Mouse (Mus musculus) c-Kit-positive CD71-positive TER-119-positive erythroid progenitor cells, embryonic 14.5 days (primary cell): ENCODE results near the gene Slc2a1.

ENCODE experiments used
- DNase-seq: peaks from one replicate; pipeline ENCODE4 v3.0.0-alpha.2; 2013; ENCODE audit warnings: low spot score

The Slc2a1 gene

DNA sequence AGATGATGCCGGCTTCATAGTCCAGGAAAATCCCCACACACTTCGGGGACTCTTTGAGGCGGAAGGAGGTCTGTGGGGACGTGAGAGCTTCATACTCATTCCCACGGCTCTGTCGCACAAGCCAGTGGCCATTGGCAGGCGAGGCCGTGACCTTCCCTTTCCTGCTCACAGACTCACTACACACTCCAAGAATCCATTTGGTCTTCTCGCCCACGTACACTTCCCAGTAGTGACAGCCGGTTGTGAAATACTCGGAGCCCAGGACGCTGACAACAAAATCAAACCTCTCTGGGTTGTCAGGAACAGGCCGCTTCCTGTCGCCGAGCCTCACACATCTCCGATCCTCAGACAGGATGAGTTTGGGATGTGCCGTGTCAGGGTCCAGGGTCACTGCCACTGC lies 69.8 kb downstream of the Slc2a1 start:
- DNase-seq: no peak

DNA sequence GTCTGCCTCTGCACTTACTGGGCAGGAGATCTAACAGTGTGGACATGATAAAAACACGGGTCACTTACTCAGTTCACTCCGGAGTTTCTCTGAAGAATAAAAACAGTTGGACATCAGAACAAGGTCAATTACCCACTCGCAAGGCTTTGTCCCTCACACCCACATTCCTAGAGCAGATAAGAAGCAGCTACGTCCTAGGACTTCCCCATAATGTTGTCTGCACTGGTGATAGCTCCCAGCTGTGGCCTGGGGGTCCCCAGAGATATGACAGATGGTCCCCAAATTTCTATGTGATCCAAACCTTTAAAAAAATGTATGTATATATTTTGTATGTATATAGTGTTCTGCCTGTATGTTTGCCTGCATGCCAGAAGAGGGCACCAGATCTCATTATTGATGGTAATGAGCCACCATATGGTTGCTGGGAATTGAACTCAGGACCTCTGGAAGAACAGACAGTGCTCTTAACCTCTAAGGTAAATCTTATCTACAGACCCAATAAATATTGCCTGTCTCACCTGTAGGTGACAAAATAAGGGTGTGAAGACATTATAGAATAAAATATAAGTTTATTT lies 71.7 kb downstream of the Slc2a1 start:
- DNase-seq: no peak

DNA sequence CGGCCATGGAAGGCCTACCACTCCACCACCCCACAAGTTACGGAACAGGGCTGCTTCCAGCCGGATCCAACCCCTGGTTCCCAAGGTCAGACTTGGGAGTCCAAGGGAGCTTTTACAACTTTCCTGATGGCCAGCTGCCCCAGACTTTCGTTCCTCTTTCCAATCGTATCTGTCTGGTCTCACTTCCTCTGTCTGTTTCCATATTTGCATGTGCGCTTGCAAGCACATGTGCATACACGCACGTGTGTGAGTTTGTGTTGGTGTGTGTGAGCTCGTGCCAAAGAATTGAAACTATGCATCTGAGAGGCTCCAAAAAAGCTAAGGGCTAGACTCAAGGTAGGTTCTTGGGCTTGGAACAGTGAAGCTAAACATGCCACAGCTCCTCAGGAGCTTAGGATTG lies 72.9 kb downstream of the Slc2a1 start:
- no peak for DNase-seq

DNA sequence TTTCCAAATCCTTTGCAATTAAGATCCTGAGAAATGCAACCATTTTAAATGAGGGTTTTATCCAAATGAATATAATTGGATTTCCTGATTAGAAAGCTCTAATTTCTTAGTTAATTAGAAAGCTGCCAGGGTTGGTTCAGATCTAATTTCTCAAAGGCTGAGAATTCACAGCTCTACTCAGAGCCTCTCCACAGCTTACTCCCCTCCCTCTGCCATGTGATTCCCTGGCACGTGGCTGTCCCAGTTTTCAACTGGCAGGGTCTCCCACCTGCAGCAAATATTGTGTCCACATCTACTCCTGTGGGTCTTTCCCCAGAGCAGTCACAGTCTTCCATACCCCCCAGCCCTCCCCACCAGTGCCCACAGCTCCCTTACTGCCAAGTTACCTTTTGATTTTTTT lies 75.0 kb downstream of the Slc2a1 start:
- DNase-seq: no peak

DNA sequence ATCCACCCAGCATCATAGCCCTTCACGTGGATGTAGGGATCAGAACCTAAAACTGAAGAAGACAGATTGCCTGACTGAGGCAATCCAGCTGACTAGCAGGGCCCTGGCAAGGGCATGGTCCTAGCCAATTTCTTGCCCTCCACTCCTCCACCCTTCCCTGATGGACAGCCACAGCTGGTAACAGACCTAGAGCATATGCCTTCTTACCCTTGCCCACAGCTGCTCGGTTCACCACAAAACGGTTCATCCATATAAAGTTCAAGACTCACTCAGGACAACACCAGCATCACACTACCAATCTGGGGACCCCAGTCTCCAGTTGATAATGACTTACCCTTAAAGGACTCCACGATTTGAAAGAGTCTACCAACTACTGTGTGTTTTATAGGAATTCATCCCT lies 77.3 kb downstream of the Slc2a1 start:
- no peak for DNase-seq
